Mouse (Mus musculus): ENCODE data around the gene Dapk2. TPM values are rescaled to one million over a fixed set of nuclear protein-coding genes. Genes with fewer than 3 reads are reported as not detected.

The Dapk2 gene
- polyA plus RNA-seq, 1 experiment from 2014 or later = 0.80 TPM

- Histone ChIP-seq H3K4me2 (replicated peaks) (no peak overlapping the region), H3K4me1 (replicated peaks; ENCODE audit: control insufficient read depth, insufficient read depth, low read length) (no peaks in the 10 kb centered on the region), H3K9me3 (ENCODE audit: control insufficient read depth, low read length) (no peaks in the 10 kb centered on the region), H3K4me3 (replicated peaks; ENCODE audit: low read length) (no peak overlapping the region), H3K9ac (no peak overlapping the region), H3K36me3 (replicated peaks; ENCODE audit: control insufficient read depth, insufficient read depth) (no peaks in the 10 kb centered on the region), H3K27me3 (ENCODE audit: control insufficient read depth, insufficient read depth, low read length) (no peaks in the 10 kb centered on the region), H3K27ac (no peak overlapping the region)
- WGBS = 11% methylated on average over 1 of the region's 1 CpGs
- no peak for DNase-seq (ENCODE audit: low spot score)
- ATAC-seq (ENCODE audit: low FRiP score) = no peak
Measured at GRCm38 (mm10) chr9:66177975-66178374, 20.0 kb downstream of the Dapk2 start.

- H3K4me2 ChIP-seq (replicated peaks) = no peak overlapping the region
- ATAC-seq (ENCODE audit: low FRiP score) (no peak), DNase-seq (ENCODE audit: low spot score) (no peak)
- no peak overlapping the region for H3K4me3 ChIP-seq (replicated peaks; ENCODE audit: low read length)
- no peak overlapping the region for H3K9ac ChIP-seq
- H3K36me3 ChIP-seq (replicated peaks; ENCODE audit: control insufficient read depth, insufficient read depth) = no peaks in the 10 kb centered on the region
- H3K27ac ChIP-seq = no peak overlapping the region
- WGBS = 91% methylated on average over 6 of the region's 6 CpGs
- H3K4me1 ChIP-seq (replicated peaks; ENCODE audit: control insufficient read depth, insufficient read depth, low read length) = no peaks in the 10 kb centered on the region
- H3K9me3 ChIP-seq (ENCODE audit: control insufficient read depth, low read length) = no peaks in the 10 kb centered on the region
- H3K27me3 ChIP-seq (ENCODE audit: control insufficient read depth, insufficient read depth, low read length) = no peaks in the 10 kb centered on the region
Measured at GRCm38 (mm10) chr9:66179795-66180194, 21.8 kb downstream of the Dapk2 start.

- Histone ChIP-seq H3K27ac (no peak overlapping the region), H3K9me3 (ENCODE audit: control insufficient read depth, low read length) (no peaks in the 10 kb centered on the region), H3K27me3 (ENCODE audit: control insufficient read depth, insufficient read depth, low read length) (no peaks in the 10 kb centered on the region), H3K4me2 (replicated peaks) (no peak overlapping the region), H3K4me1 (replicated peaks; ENCODE audit: control insufficient read depth, insufficient read depth, low read length) (no peaks in the 10 kb centered on the region), H3K9ac (no peak overlapping the region), H3K4me3 (replicated peaks; ENCODE audit: low read length) (no peak overlapping the region), H3K36me3 (replicated peaks; ENCODE audit: control insufficient read depth, insufficient read depth) (no peaks in the 10 kb centered on the region)
- ATAC-seq (ENCODE audit: low FRiP score) = no peak
- DNase-seq (ENCODE audit: low spot score) = no peak
- 83% methylated on average over 4 of the region's 4 CpGs for WGBS
Measured at GRCm38 (mm10) chr9:66181126-66181825, 23.3 kb downstream of the Dapk2 start.

- no peak overlapping the region for H3K4me2 ChIP-seq (replicated peaks)
- H3K4me1 ChIP-seq (replicated peaks; ENCODE audit: control insufficient read depth, insufficient read depth, low read length) = no peaks in the 10 kb centered on the region
- no peaks in the 10 kb centered on the region for H3K27me3 ChIP-seq (ENCODE audit: control insufficient read depth, insufficient read depth, low read length)
- no peaks in the 10 kb centered on the region for H3K36me3 ChIP-seq (replicated peaks; ENCODE audit: control insufficient read depth, insufficient read depth)
- no peaks in the 10 kb centered on the region for H3K9me3 ChIP-seq (ENCODE audit: control insufficient read depth, low read length)
- H3K4me3 ChIP-seq (replicated peaks; ENCODE audit: low read length) = no peak overlapping the region
- no peak overlapping the region for H3K27ac ChIP-seq
- ATAC-seq (ENCODE audit: low FRiP score) (no peak), DNase-seq (ENCODE audit: low spot score) (no peak)
- H3K9ac ChIP-seq = no peak overlapping the region
- 80% methylated on average over 11 of the region's 11 CpGs for WGBS
Measured at GRCm38 (mm10) chr9:66181826-66182678, 24.0 kb downstream of the Dapk2 start.

- Histone ChIP-seq H3K27ac (no peak overlapping the region), H3K36me3 (replicated peaks; ENCODE audit: control insufficient read depth, insufficient read depth) (no peaks in the 10 kb centered on the region), H3K9me3 (ENCODE audit: control insufficient read depth, low read length) (no peaks in the 10 kb centered on the region), H3K4me3 (replicated peaks; ENCODE audit: low read length) (no peak overlapping the region), H3K4me2 (replicated peaks) (no peak overlapping the region), H3K27me3 (ENCODE audit: control insufficient read depth, insufficient read depth, low read length) (no peaks in the 10 kb centered on the region), H3K9ac (no peak overlapping the region), H3K4me1 (replicated peaks; ENCODE audit: control insufficient read depth, insufficient read depth, low read length) (no peaks in the 10 kb centered on the region)
- 89% methylated on average over 3 of the region's 3 CpGs for WGBS
- ATAC-seq (ENCODE audit: low FRiP score) (no peak), DNase-seq (ENCODE audit: low spot score) (no peak)
Measured at GRCm38 (mm10) chr9:66182679-66182993, 24.6 kb downstream of the Dapk2 start.

GRCm38 (mm10) chr9:66183023-66183422, 25.0 kb downstream of the Dapk2 start:
- H3K4me1 ChIP-seq (replicated peaks; ENCODE audit: control insufficient read depth, insufficient read depth, low read length) = no peaks in the 10 kb centered on the region
- ATAC-seq (ENCODE audit: low FRiP score) (no peak), DNase-seq (ENCODE audit: low spot score) (no peak)
- no peaks in the 10 kb centered on the region for H3K27me3 ChIP-seq (ENCODE audit: control insufficient read depth, insufficient read depth, low read length)
- no peak overlapping the region for H3K9ac ChIP-seq
- no peaks in the 10 kb centered on the region for H3K36me3 ChIP-seq (replicated peaks; ENCODE audit: control insufficient read depth, insufficient read depth)
- H3K9me3 ChIP-seq (ENCODE audit: control insufficient read depth, low read length) = no peaks in the 10 kb centered on the region
- no peak overlapping the region for H3K27ac ChIP-seq
- H3K4me2 ChIP-seq (replicated peaks) = no peak overlapping the region
- 69% methylated on average over 3 of the region's 3 CpGs for WGBS
- H3K4me3 ChIP-seq (replicated peaks; ENCODE audit: low read length) = no peak overlapping the region

- Histone ChIP-seq H3K27me3 (ENCODE audit: control insufficient read depth, insufficient read depth, low read length) (no peaks in the 10 kb centered on the region), H3K36me3 (replicated peaks; ENCODE audit: control insufficient read depth, insufficient read depth) (no peaks in the 10 kb centered on the region), H3K27ac (no peak overlapping the region), H3K4me1 (replicated peaks; ENCODE audit: control insufficient read depth, insufficient read depth, low read length) (no peaks in the 10 kb centered on the region), H3K9ac (no peak overlapping the region), H3K4me3 (replicated peaks; ENCODE audit: low read length) (no peak overlapping the region), H3K9me3 (ENCODE audit: control insufficient read depth, low read length) (no peaks in the 10 kb centered on the region), H3K4me2 (replicated peaks) (no peak overlapping the region)
- ATAC-seq (ENCODE audit: low FRiP score) = no peak
- DNase-seq (ENCODE audit: low spot score) = no peak
- 67% methylated on average over 5 of the region's 5 CpGs for WGBS
Measured at GRCm38 (mm10) chr9:66184572-66184971, 26.5 kb downstream of the Dapk2 start.

- H3K9ac ChIP-seq = no peak overlapping the region
- H3K27me3 ChIP-seq (ENCODE audit: control insufficient read depth, insufficient read depth, low read length) = no peaks in the 10 kb centered on the region
- H3K36me3 ChIP-seq (replicated peaks; ENCODE audit: control insufficient read depth, insufficient read depth) = no peaks in the 10 kb centered on the region
- H3K4me3 ChIP-seq (replicated peaks; ENCODE audit: low read length) = no peak overlapping the region
- H3K9me3 ChIP-seq (ENCODE audit: control insufficient read depth, low read length) = no peaks in the 10 kb centered on the region
- no peak overlapping the region for H3K27ac ChIP-seq
- 10% methylated on average over 6 of the region's 6 CpGs for WGBS
- H3K4me2 ChIP-seq (replicated peaks) = no peak overlapping the region
- no peaks in the 10 kb centered on the region for H3K4me1 ChIP-seq (replicated peaks; ENCODE audit: control insufficient read depth, insufficient read depth, low read length)
- DNase-seq (ENCODE audit: low spot score) (no peak), ATAC-seq (ENCODE audit: low FRiP score) (no peak)
Measured at GRCm38 (mm10) chr9:66186426-66186825, 28.4 kb downstream of the Dapk2 start.

GRCm38 (mm10) chr9:66189026-66189425, 31.0 kb downstream of the Dapk2 start:
- WGBS = 56% methylated on average over 1 of the region's 1 CpGs
- DNase-seq (ENCODE audit: low spot score) = no peak
- H3K9me3 ChIP-seq (ENCODE audit: control insufficient read depth, low read length) = no peaks in the 10 kb centered on the region
- no peak for ATAC-seq (ENCODE audit: low FRiP score)
- no peaks in the 10 kb centered on the region for H3K4me1 ChIP-seq (replicated peaks; ENCODE audit: control insufficient read depth, insufficient read depth, low read length)
- no peak overlapping the region for H3K27ac ChIP-seq
- H3K9ac ChIP-seq = no peak overlapping the region
- no peaks in the 10 kb centered on the region for H3K36me3 ChIP-seq (replicated peaks; ENCODE audit: control insufficient read depth, insufficient read depth)
- no peak overlapping the region for H3K4me2 ChIP-seq (replicated peaks)
- H3K4me3 ChIP-seq (replicated peaks; ENCODE audit: low read length) = no peak overlapping the region
- H3K27me3 ChIP-seq (ENCODE audit: control insufficient read depth, insufficient read depth, low read length) = no peaks in the 10 kb centered on the region
